Mouse (Mus musculus) MEL (cell line): Measurements from ENCODE around the gene Micu1. TPM values are rescaled to one million over a fixed set of nuclear protein-coding genes. Genes with fewer than 3 reads are reported as not detected.

ENCODE experiments used
- DNase-seq: peaks from one replicate; pipeline ENCODE4 v3.0.0; 2011; ENCODE audit warnings: low read depth, low spot score
- H3K27ac ChIP-seq: 2 replicates; pipeline ENCODE4 v1.5.1; 2012; ENCODE audit warnings: low read depth, mild to moderate bottlenecking, control low read depth, low read length, moderate library complexity; ENCODE audit not compliant: control insufficient read depth
- H3K27me3 ChIP-seq, 2 experiments: fragments of 150-350 bp in 1 of 2; sonication (generic) in 1 of 2; 2 replicates each; pipeline ENCODE4 v1.6.1; 2012; ENCODE audit warnings: low read length in 2 of 2, mild to moderate bottlenecking in 2 of 2, improper control_type of control experiment in 1 of 2, moderate library complexity in 1 of 2; ENCODE audit not compliant: insufficient read depth in 2 of 2, control insufficient read depth in 1 of 2
- H3K36me3 ChIP-seq, 2 experiments: 2 replicates each; pipeline ENCODE4 v1.6.1; 2012 to 2014; ENCODE audit warnings: low read length in 2 of 2, improper control_type of control experiment in 1 of 2, inconsistent platforms in 1 of 2, mild to moderate bottlenecking in 1 of 2; ENCODE audit not compliant: insufficient read depth in 2 of 2, control insufficient read depth in 1 of 2
- H3K4me1 ChIP-seq, 2 experiments: fragments of 150-350 bp in 1 of 2; sonication (generic) in 1 of 2; 2 replicates each; pipeline ENCODE4 v1.6.1; 2012; ENCODE audit warnings: low read length in 2 of 2, improper control_type of control experiment in 1 of 2, mild to moderate bottlenecking in 1 of 2; ENCODE audit not compliant: insufficient read depth in 2 of 2, control insufficient read depth in 1 of 2
- H3K4me3 ChIP-seq, 2 experiments: fragments of 150-350 bp in 1 of 2; sonication (generic) in 1 of 2; 2 replicates each; pipeline ENCODE4 v1.5.1; 2012; ENCODE audit warnings: low read depth in 2 of 2, low read length in 2 of 2, mild to moderate bottlenecking in 2 of 2, moderate library complexity in 2 of 2, control low read depth in 1 of 2, improper control_type of control experiment in 1 of 2; ENCODE audit not compliant: control insufficient read depth in 1 of 2, insufficient read depth in 1 of 2
- H3K79me2 ChIP-seq: 2 replicates; pipeline ENCODE4 v1.6.1; 2012; ENCODE audit warnings: mild to moderate bottlenecking, low read length, moderate library complexity; ENCODE audit not compliant: control insufficient read depth, poor library complexity, insufficient read depth
- H3K9ac ChIP-seq: 2 replicates; pipeline ENCODE4 v1.6.1; 2012; ENCODE audit warnings: low read depth, mild to moderate bottlenecking, control low read depth, low read length, moderate library complexity; ENCODE audit not compliant: control insufficient read depth, poor library complexity, severe bottlenecking
- H3K9me3 ChIP-seq: fragments of 150-350 bp; sonication (generic); replicated peaks from 2 replicates; pipeline ENCODE4 v1.6.1; 2012; ENCODE audit warnings: mild to moderate bottlenecking, low read length, improper control_type of control experiment, moderate library complexity; ENCODE audit not compliant: insufficient read depth
- BHLHE40 ChIP-seq: IDR thresholded peaks from 2 replicates; pipeline ENCODE4 v1.6.1; 2012; ENCODE audit warnings: low read depth, mild to moderate bottlenecking, inconsistent platforms, low read length, improper control_type of control experiment, borderline replicate concordance
- CHD2 ChIP-seq: IDR thresholded peaks from 2 replicates; pipeline ENCODE4 v1.6.1; 2011; ENCODE audit warnings: low read length, improper control_type of control experiment
- E2F4 ChIP-seq: IDR thresholded peaks from 2 replicates; pipeline ENCODE4 v1.6.1; 2011; ENCODE audit warnings: low read depth, low read length, improper control_type of control experiment, borderline replicate concordance
- ELF1 ChIP-seq: IDR thresholded peaks from 2 replicates; pipeline ENCODE4 v1.6.1; 2014; ENCODE audit warnings: low read depth, mild to moderate bottlenecking, inconsistent platforms, low read length, improper control_type of control experiment, moderate library complexity
- EP300 ChIP-seq, 2 experiments: IDR thresholded peaks; 2 replicates each; pipeline ENCODE4 v1.6.1; 2011; ENCODE audit warnings: improper control_type of control experiment in 2 of 2, low read length in 2 of 2, low read depth in 1 of 2, mild to moderate bottlenecking in 1 of 2
- GABPA ChIP-seq: IDR thresholded peaks from 2 replicates; pipeline ENCODE4 v1.6.1; 2012; ENCODE audit warnings: low read depth, mild to moderate bottlenecking, inconsistent platforms, low read length, improper control_type of control experiment, moderate library complexity
- JUND ChIP-seq: IDR thresholded peaks from 2 replicates; pipeline ENCODE4 v1.6.1; 2011; ENCODE audit warnings: low read depth, mild to moderate bottlenecking, improper control_type of control experiment, low read length
- MAX ChIP-seq: IDR thresholded peaks from 2 replicates; pipeline ENCODE4 v1.6.1; 2011; ENCODE audit warnings: low read length, improper control_type of control experiment
- MAZ ChIP-seq: IDR thresholded peaks from 2 replicates; pipeline ENCODE4 v1.6.1; 2012; ENCODE audit warnings: low read depth, mild to moderate bottlenecking, inconsistent platforms, low read length, improper control_type of control experiment
- MXI1 ChIP-seq: IDR thresholded peaks from 2 replicates; pipeline ENCODE4 v1.6.1; 2011; ENCODE audit warnings: mild to moderate bottlenecking, low read depth, low read length, improper control_type of control experiment
- MYC ChIP-seq: IDR thresholded peaks from 2 replicates; pipeline ENCODE4 v1.6.1; 2011; ENCODE audit warnings: low read depth, mild to moderate bottlenecking, low read length, improper control_type of control experiment, moderate library complexity
- NELFE ChIP-seq: IDR thresholded peaks from 2 replicates; pipeline ENCODE4 v1.6.1; 2011; ENCODE audit warnings: low read depth, low read length, improper control_type of control experiment
- NRF1 ChIP-seq: IDR thresholded peaks from 2 replicates; pipeline ENCODE4 v1.6.1; 2014; ENCODE audit warnings: low read depth, mild to moderate bottlenecking, inconsistent platforms, low read length, improper control_type of control experiment, moderate library complexity; ENCODE audit not compliant: poor library complexity, insufficient read depth, severe bottlenecking
- POLR2AphosphoS5 ChIP-seq: IDR thresholded peaks from 2 replicates; pipeline ENCODE4 v1.6.1; 2012; ENCODE audit warnings: low read depth, borderline replicate concordance, mild to moderate bottlenecking, inconsistent platforms, low read length, moderate library complexity, mixed read lengths
- RAD21 ChIP-seq: IDR thresholded peaks from 2 replicates; pipeline ENCODE4 v1.6.1; 2011; ENCODE audit warnings: mild to moderate bottlenecking, low read depth, low read length, improper control_type of control experiment
- SIN3A ChIP-seq: IDR thresholded peaks from 2 replicates; pipeline ENCODE4 v1.6.1; 2012; ENCODE audit warnings: low read length, improper control_type of control experiment, inconsistent platforms
- SMC3 ChIP-seq: IDR thresholded peaks from 2 replicates; pipeline ENCODE4 v1.6.1; 2011; ENCODE audit warnings: low read depth, low read length, improper control_type of control experiment
- TAL1 ChIP-seq: IDR thresholded peaks from 2 replicates; pipeline ENCODE4 v1.6.1; 2012; ENCODE audit warnings: mild to moderate bottlenecking, inconsistent platforms, low read length, moderate library complexity, mixed read lengths
- USF2 ChIP-seq, 2 experiments: IDR thresholded peaks; 2 replicates each; pipeline ENCODE4 v1.6.1; 2011 to 2012; ENCODE audit warnings: improper control_type of control experiment in 2 of 2, low read length in 2 of 2, borderline replicate concordance in 1 of 2, inconsistent platforms in 1 of 2, low read depth in 1 of 2, mild to moderate bottlenecking in 1 of 2; ENCODE audit not compliant: insufficient read depth in 1 of 2
- ZC3H11A ChIP-seq: IDR thresholded peaks from 2 replicates; pipeline ENCODE4 v1.6.1; 2012; ENCODE audit warnings: low read depth, mild to moderate bottlenecking, inconsistent platforms, low read length, improper control_type of control experiment
- ZKSCAN1 ChIP-seq: IDR thresholded peaks from 2 replicates; pipeline ENCODE4 v1.6.1; 2012; ENCODE audit warnings: low read depth, mild to moderate bottlenecking, inconsistent platforms, low read length, improper control_type of control experiment, moderate library complexity
- polyA plus RNA-seq, 2 experiments: library from polyadenylated mRNA; stranded (reverse) in 1 of 2; unstranded in 1 of 2; fragments of >175 nt in 1 of 2; fragments of >200 nt in 1 of 2; gene quantifications; 2 replicates each; pipeline versions ENCODE4 v1.2.1 to v1.2.4; 2012; ENCODE audit warnings: low replicate concordance in 2 of 2, low read depth in 1 of 2; ENCODE audit not compliant: insufficient read length in 2 of 2, insufficient read depth in 1 of 2, missing spikeins in 1 of 2
- total RNA-seq: library from RNA; depleted of rRNA; stranded (reverse); fragments of 300-350 nt; gene quantifications from 2 replicates; pipeline ENCODE4 v1.2.3, GENCODE M21; 2012

Micu1 gene
- total and polyA plus RNA-seq, 3 experiments, result 18.0 to 26.8 TPM; not detected in 1

DNA sequence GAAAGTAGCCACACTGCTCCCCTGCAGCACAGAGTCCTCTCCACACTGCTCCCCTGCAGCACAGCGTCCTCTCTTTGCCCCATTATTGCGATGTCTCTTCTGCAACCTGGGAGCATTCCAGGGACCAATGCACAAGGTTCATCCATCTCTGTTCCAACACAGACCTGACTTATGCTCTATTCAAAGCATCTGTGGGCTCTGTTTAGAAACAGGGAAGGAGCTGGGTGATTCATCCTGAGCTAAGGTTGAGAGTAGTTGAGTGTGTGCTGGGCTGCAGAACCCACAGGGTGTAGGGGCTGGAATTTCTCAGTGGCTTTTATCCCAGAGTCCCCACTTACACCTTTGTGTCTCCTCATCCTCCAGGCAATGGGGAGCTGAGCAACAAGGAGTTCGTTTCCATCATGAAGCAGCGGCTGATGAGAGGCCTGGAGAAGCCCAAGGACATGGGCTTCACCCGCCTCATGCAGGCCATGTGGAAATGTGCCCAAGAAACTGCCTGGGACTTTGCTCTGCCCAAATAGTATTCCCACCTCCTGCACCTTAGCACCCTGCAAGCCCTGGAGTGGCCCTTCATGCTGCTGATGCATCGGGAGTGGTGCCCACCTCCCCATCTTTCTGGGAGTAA, 160.7 kb downstream of the Micu1 start:
- Histone ChIP-seq H3K9me3 (no peaks in the 10 kb centered on the region), H3K27ac (no peak overlapping the region), H3K79me2 (no peaks in the 10 kb centered on the region), H3K4me3 (no peak overlapping the region), H3K27me3 (no peaks in the 10 kb centered on the region), H3K36me3 (no peaks in the 10 kb centered on the region), H3K9ac (no peak overlapping the region), H3K4me1 (no peaks in the 10 kb centered on the region)
- no peak for DNase-seq
- TF ChIP-seq E2F4 (no peak), ELF1 (no peak), ZC3H11A (no peak), JUND (no peak), NRF1 (no peak), MYC (no peak), RAD21 (no peak), NELFE (no peak), MXI1 (no peak), TAL1 (no peak), GABPA (no peak), SIN3A (no peak), POLR2AphosphoS5 (no peak)

DNA sequence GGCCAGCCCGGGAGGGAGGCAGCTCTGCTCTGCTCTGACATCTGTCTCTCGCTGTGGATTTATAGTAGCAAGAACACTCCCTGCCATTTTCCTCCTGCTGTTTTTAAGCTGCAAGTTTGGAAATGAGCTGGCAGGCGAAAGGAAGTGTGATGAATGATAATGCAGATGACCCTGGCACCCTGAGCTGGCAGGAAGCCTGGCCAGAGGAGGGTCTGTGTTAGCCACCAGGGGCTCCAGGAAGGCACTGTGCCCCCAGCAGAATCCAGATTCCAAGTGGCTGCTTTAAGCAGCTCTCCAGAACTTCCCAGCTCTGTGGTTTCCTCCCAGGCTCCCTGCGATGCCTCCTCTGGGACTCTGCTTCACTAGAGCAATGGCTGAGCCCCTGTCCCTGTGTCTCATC, 161.3 kb downstream of the Micu1 start:
- Histone ChIP-seq H3K4me1 (no peaks in the 10 kb centered on the region), H3K27ac (no peak overlapping the region), H3K4me3 (no peak overlapping the region), H3K9me3 (no peaks in the 10 kb centered on the region), H3K79me2 (no peaks in the 10 kb centered on the region), H3K9ac (no peak overlapping the region)
- DNase-seq, result no peak
- no peak for TF ChIP-seq NELFE
- no peak for TF ChIP-seq MXI1
- TF ChIP-seq MAX, result no peak
- TF ChIP-seq RAD21, result no peak
- TF ChIP-seq ZKSCAN1, result no peak
- TF ChIP-seq BHLHE40, result no peak
- TF ChIP-seq SMC3, result no peak
- TF ChIP-seq JUND, result no peak
- no peak for TF ChIP-seq CHD2
- TF ChIP-seq MAZ, result no peak
- TF ChIP-seq USF2 (IDR thresholded peaks at IDR 0.05; ENCODE audit: borderline replicate concordance in 1 of 2, insufficient read depth in 1 of 2, low read depth in 1 of 2, low read length in 2 of 2), result no peak
- TF ChIP-seq GABPA, result no peak
- TF ChIP-seq EP300 (IDR thresholded peaks at IDR 0.05; ENCODE audit: low read depth in 1 of 2, low read length in 2 of 2), result no peak
- TF ChIP-seq ZC3H11A, result no peak
- TF ChIP-seq, all 39 proteins: peak for 0
- H3K27me3 ChIP-seq, result no peaks in the 10 kb centered on the region
- H3K36me3 ChIP-seq, result no peaks in the 10 kb centered on the region
